Mouse (Mus musculus): ENCODE data around the gene Aph1a. TPM values are rescaled to one million over a fixed set of nuclear protein-coding genes. Genes with fewer than 3 reads are reported as not detected.
"Not testable (repeated sequence)": the region's sequence is repeated elsewhere in the genome, so short reads cannot be mapped to it uniquely, and the experiment has no call there.

Aph1a gene
- total and polyA plus RNA-seq, 2 experiments, result 36.2 to 255 TPM

DNA sequence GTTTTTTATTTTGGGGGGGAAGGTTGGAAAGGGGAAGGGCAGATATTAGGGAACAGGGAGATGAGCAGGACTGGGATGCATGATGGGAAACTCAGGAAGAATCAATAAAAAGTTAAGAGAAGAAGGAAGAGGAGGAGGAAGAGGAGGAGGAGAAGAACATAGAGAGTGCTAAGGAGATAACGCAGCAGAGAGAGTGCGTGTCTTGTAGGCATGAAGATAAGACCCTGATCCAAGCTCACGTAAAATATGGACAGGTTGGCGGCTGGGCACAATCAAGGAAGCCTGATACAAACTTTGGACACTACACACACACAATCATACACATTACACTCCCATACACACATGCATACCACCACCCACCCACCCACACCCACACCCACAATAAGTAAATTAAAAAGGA lies 20.9 kb downstream of the Aph1a start:
- TF ChIP-seq CTCF (IDR thresholded peaks at IDR 0.05; ENCODE audit: low read depth, low read length) (no peak), POLR2A (IDR thresholded peaks at IDR 0.05; ENCODE audit: extremely low read depth, insufficient read depth, low read length) (no peak)
- Histone ChIP-seq H3K79me2 (ENCODE audit: control insufficient read depth, insufficient read depth, low read length) (no peaks in the 10 kb centered on the region), H3K9ac (ENCODE audit: low read depth, low read length) (no peak overlapping the region), H3K27ac (replicated peaks; ENCODE audit: insufficient read depth, low read depth, low read length) (no peak overlapping the region), H3K4me3 (ENCODE audit: insufficient read depth, low read depth, low read length) (no peak overlapping the region), H3K27me3 (ENCODE audit: control insufficient read depth, insufficient read depth, low read length) (no peaks in the 10 kb centered on the region), H3K4me1 (ENCODE audit: control insufficient read depth, insufficient read depth, low read length) (no peaks in the 10 kb centered on the region), H3K36me3 (ENCODE audit: control insufficient read depth, insufficient read depth, low read length) (no peaks in the 10 kb centered on the region)
- 78% methylated on average over 4 of the region's 4 CpGs for WGBS
- no peak for DNase-seq (ENCODE audit: extremely low read depth, low read depth, low spot score)

DNA sequence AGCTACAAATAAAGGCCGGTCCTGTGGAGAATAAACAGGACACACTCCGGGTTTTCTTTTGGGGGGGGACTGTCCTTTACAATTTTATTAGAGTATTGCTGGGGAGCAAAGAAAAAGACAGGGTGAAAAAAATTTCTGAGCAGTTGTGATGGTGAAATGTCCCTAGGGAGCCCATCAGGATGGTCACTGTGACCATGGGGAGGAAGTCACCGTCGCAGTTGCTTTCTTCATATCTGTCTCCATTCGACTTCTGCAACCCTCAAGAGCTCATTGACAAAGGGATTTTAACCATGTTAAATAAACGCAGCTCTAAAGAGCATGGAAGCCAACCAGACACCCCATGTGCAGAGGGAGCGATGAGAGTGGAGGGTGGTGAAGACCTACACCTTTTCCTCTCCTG lies 23.0 kb downstream of the Aph1a start:
- Histone ChIP-seq H3K4me1 (ENCODE audit: control insufficient read depth, insufficient read depth, low read length) (no peaks in the 10 kb centered on the region), H3K27ac (replicated peaks; ENCODE audit: insufficient read depth, low read depth, low read length) (no peak overlapping the region), H3K9ac (ENCODE audit: low read depth, low read length) (no peak overlapping the region), H3K36me3 (ENCODE audit: control insufficient read depth, insufficient read depth, low read length) (no peaks in the 10 kb centered on the region), H3K4me3 (ENCODE audit: insufficient read depth, low read depth, low read length) (no peak overlapping the region), H3K27me3 (ENCODE audit: control insufficient read depth, insufficient read depth, low read length) (no peaks in the 10 kb centered on the region), H3K79me2 (ENCODE audit: control insufficient read depth, insufficient read depth, low read length) (no peaks in the 10 kb centered on the region)
- no peak for TF ChIP-seq POLR2A (IDR thresholded peaks at IDR 0.05; ENCODE audit: extremely low read depth, insufficient read depth, low read length)
- no peak for TF ChIP-seq CTCF (IDR thresholded peaks at IDR 0.05; ENCODE audit: low read depth, low read length)
- DNase-seq (ENCODE audit: extremely low read depth, low read depth, low spot score), result no peak
- 74% methylated on average over 7 of the region's 7 CpGs for WGBS

DNA sequence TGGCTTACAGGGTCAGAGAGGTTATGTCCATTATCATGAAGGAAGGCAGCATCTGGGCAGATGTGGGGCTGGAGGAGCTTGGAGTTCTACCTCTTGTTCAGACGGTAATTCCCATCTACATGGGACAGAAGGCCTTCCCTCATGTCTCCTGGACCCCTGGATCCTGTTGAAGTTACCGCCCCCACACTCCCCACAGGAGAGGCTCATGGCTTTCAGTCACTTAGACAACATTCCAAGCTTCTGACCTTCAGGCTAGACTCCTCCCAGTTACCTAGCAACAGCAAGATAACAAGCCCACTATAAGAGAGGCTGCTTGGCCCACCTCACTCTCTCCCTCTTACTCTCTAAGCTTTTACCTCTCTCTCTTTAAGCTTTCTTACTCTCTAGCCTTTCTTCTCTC lies 26.8 kb downstream of the Aph1a start:
- DNase-seq (ENCODE audit: extremely low read depth, low read depth, low spot score); H3K36me3 ChIP-seq (ENCODE audit: control insufficient read depth, insufficient read depth, low read length); H3K79me2 ChIP-seq (ENCODE audit: control insufficient read depth, insufficient read depth, low read length); H3K4me3 ChIP-seq (ENCODE audit: insufficient read depth, low read depth, low read length); H3K9ac ChIP-seq (ENCODE audit: low read depth, low read length); H3K27me3 ChIP-seq (ENCODE audit: control insufficient read depth, insufficient read depth, low read length); H3K4me1 ChIP-seq (ENCODE audit: control insufficient read depth, insufficient read depth, low read length); H3K27ac ChIP-seq (replicated peaks; ENCODE audit: insufficient read depth, low read depth, low read length): not testable (repeated sequence)
- 81% methylated on average over 2 of the region's 2 CpGs for WGBS

DNA sequence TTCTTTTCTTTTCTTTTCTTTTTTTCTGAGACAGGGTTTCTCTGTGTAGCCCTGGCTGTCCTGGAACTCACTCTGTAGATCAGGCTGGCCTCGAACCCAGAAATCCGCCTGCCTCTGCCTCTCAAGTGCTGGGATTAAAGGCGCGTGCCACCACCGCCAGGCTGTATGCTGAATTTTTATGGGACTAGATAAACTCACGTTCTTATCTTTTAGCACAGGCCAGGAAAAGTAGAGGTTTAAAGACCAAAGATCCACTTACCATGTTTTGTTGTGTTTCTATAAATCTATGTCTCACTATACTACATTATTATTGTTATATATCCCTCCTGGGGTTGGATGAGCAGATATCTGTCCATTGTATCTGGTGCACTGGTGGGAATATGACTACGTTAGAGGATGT lies 29.7 kb downstream of the Aph1a start:
- DNase-seq (ENCODE audit: extremely low read depth, low read depth, low spot score); H3K9ac ChIP-seq (ENCODE audit: low read depth, low read length); H3K27ac ChIP-seq (replicated peaks; ENCODE audit: insufficient read depth, low read depth, low read length); H3K27me3 ChIP-seq (ENCODE audit: control insufficient read depth, insufficient read depth, low read length); H3K36me3 ChIP-seq (ENCODE audit: control insufficient read depth, insufficient read depth, low read length); H3K4me1 ChIP-seq (ENCODE audit: control insufficient read depth, insufficient read depth, low read length); H3K4me3 ChIP-seq (ENCODE audit: insufficient read depth, low read depth, low read length); H3K79me2 ChIP-seq (ENCODE audit: control insufficient read depth, insufficient read depth, low read length): not testable (repeated sequence)
- WGBS, result 92% methylated on average over 7 of the region's 7 CpGs

DNA sequence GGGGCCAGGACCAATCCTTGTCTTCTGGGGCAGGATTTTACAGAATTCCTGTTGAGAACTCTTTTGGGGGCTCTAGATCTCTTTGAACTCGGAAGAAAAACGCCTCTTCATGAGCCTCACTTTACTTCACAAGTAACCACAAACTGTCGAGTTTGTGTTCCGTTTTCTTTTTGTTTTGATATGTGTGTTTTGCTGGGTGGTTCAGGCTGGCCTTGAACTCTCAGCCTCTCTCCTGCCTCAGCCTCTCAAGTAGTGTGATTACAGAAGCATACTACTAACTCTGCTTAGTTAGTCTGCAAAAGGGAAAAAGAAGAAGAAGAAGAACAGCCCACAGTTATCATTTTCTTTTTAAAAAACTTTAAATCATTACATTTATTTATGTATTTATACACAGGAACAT lies 30.4 kb downstream of the Aph1a start:
- peaks cover 2% of the 10 kb centered on the region for H3K4me1 ChIP-seq (ENCODE audit: control insufficient read depth, insufficient read depth, low read length)
- WGBS, result 57% methylated on average over 4 of the region's 4 CpGs
- no peak for DNase-seq (ENCODE audit: extremely low read depth, low read depth, low spot score)
- H3K4me3 ChIP-seq (ENCODE audit: insufficient read depth, low read depth, low read length), result no peak overlapping the region
- no peaks in the 10 kb centered on the region for H3K79me2 ChIP-seq (ENCODE audit: control insufficient read depth, insufficient read depth, low read length)
- H3K27me3 ChIP-seq (ENCODE audit: control insufficient read depth, insufficient read depth, low read length), result no peaks in the 10 kb centered on the region
- no peak overlapping the region for H3K27ac ChIP-seq (replicated peaks; ENCODE audit: insufficient read depth, low read depth, low read length)
- H3K9ac ChIP-seq (ENCODE audit: low read depth, low read length), result no peak overlapping the region
- no peaks in the 10 kb centered on the region for H3K36me3 ChIP-seq (ENCODE audit: control insufficient read depth, insufficient read depth, low read length)
- TF ChIP-seq POLR2A (IDR thresholded peaks at IDR 0.05; ENCODE audit: extremely low read depth, insufficient read depth, low read length), result no peak
- TF ChIP-seq CTCF (IDR thresholded peaks at IDR 0.05; ENCODE audit: low read depth, low read length), result no peak

DNA sequence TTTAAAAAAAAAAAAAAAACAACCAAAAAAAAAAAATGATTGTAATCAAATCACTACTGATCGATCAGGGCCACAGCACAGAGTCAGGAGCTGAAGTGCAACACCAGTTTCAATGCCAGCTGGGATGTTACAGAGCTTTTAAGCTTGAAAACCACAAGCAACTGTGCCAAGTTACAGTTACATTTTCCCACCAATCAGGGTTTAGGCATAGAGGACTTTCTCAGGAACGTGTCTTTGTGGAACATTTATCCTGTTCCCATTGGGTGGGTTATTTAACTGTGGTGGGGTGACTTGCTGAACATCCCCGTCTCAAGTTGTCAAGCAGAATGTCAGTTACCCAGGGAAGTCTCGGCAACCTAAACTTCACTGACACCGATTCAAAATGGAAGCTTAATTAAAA lies 31.3 kb downstream of the Aph1a start:
- TF ChIP-seq POLR2A (IDR thresholded peaks at IDR 0.05; ENCODE audit: extremely low read depth, insufficient read depth, low read length) (no peak), CTCF (IDR thresholded peaks at IDR 0.05; ENCODE audit: low read depth, low read length) (no peak)
- 92% methylated on average over 5 of the region's 5 CpGs for WGBS
- peaks cover 2% of the 10 kb centered on the region for H3K4me1 ChIP-seq (ENCODE audit: control insufficient read depth, insufficient read depth, low read length)
- H3K4me3 ChIP-seq (ENCODE audit: insufficient read depth, low read depth, low read length), result no peak overlapping the region
- H3K36me3 ChIP-seq (ENCODE audit: control insufficient read depth, insufficient read depth, low read length), result no peaks in the 10 kb centered on the region
- H3K27ac ChIP-seq (replicated peaks; ENCODE audit: insufficient read depth, low read depth, low read length), result no peak overlapping the region
- no peak overlapping the region for H3K9ac ChIP-seq (ENCODE audit: low read depth, low read length)
- DNase-seq (ENCODE audit: extremely low read depth, low read depth, low spot score), result no peak
- peaks cover 4% of the 10 kb centered on the region; the same call in 1 of the 2 replicates for H3K79me2 ChIP-seq (ENCODE audit: control insufficient read depth, insufficient read depth, low read length)
- H3K27me3 ChIP-seq (ENCODE audit: control insufficient read depth, insufficient read depth, low read length), result no peaks in the 10 kb centered on the region
